Mouse (Mus musculus): Measurements from ENCODE around the gene Plcl1. TPM values are rescaled to one million over a fixed set of nuclear protein-coding genes. Genes with fewer than 3 reads are reported as not detected.

The Plcl1 gene
- total and polyA plus RNA-seq, 3 experiments = 0.08 to 0.41 (median 0.13) TPM

- no peaks in the 10 kb centered on the region for H3K27me3 ChIP-seq (replicated peaks)
- dilution Hi-C loops (cut with MboI; ENCODE audit: extremely low pct_ligation_motif_present, extremely low pct_unique_long_range_greater_than_20kb, low sequenced_read_pairs) (no loop called here), in situ Hi-C loops (cut with MboI; ENCODE audit: low pct_ligation_motif_present, low pct_unique_long_range_greater_than_20kb, low sequenced_read_pairs) (no loop called here)
- no peak overlapping the region for H3K9ac ChIP-seq (ENCODE audit: insufficient read depth, low read depth)
- TF ChIP-seq USF2 (conservative IDR thresholded peaks at IDR 0.05; ENCODE audit: low read depth, low read length) = no peak
- TF ChIP-seq IRF4 (IDR thresholded peaks at IDR 0.05; ENCODE audit: low read depth, low read length) = no peak
- TF ChIP-seq MYC (IDR thresholded peaks at IDR 0.05; ENCODE audit: low read depth, low read length) = no peak
- TF ChIP-seq ZNF384 (IDR thresholded peaks at IDR 0.05; ENCODE audit: low read depth, low read length) = no peak
- no peak for TF ChIP-seq JUND (conservative IDR thresholded peaks at IDR 0.05; ENCODE audit: low read depth, low read length)
- TF ChIP-seq ZMIZ1 (IDR thresholded peaks at IDR 0.05; ENCODE audit: low read depth, low read length) = no peak
- no peak for TF ChIP-seq KAT2A (IDR thresholded peaks at IDR 0.05; ENCODE audit: insufficient replicate concordance, low read length)
- TF ChIP-seq MAX (IDR thresholded peaks at IDR 0.05; ENCODE audit: low read length) = no peak
- no peak for TF ChIP-seq ZC3H11A (IDR thresholded peaks at IDR 0.05; ENCODE audit: low read depth, low read length)
- TF ChIP-seq PAX5 (IDR thresholded peaks at IDR 0.05; ENCODE audit: low read length) = no peak
- TF ChIP-seq BHLHE40 (IDR thresholded peaks at IDR 0.05; ENCODE audit: low read depth, low read length) = no peak
- TF ChIP-seq SIN3A (IDR thresholded peaks at IDR 0.05; ENCODE audit: low read length) = no peak
- TF ChIP-seq CTCF (conservative IDR thresholded peaks at IDR 0.05 in 1 of 2, IDR thresholded peaks at IDR 0.05 in 1 of 2; ENCODE audit: low read depth in 2 of 2, low read length in 2 of 2) = no peak
- TF ChIP-seq MXI1 (IDR thresholded peaks at IDR 0.05; ENCODE audit: low read depth, low read length) = no peak
- TF ChIP-seq ETS1 (conservative IDR thresholded peaks at IDR 0.05; ENCODE audit: low read depth, low read length) = no peak
- no peak for TF ChIP-seq TBP (conservative IDR thresholded peaks at IDR 0.05; ENCODE audit: low read depth, low read length)
- no peaks in the 10 kb centered on the region for H3K79me2 ChIP-seq (replicated peaks; ENCODE audit: control insufficient read depth, extremely low read depth, insufficient read depth, poor library complexity, severe bottlenecking)
- no peaks in the 10 kb centered on the region for H3K4me1 ChIP-seq (ENCODE audit: control insufficient read depth in 1 of 2, insufficient read depth in 2 of 2)
- no peaks in the 10 kb centered on the region for H3K9me3 ChIP-seq (replicated peaks; ENCODE audit: low read length)
- no peak overlapping the region for H3K4me2 ChIP-seq (ENCODE audit: insufficient read depth, low read depth, poor library complexity, severe bottlenecking)
- H3K36me3 ChIP-seq (replicated peaks in 1 of 2; ENCODE audit: control insufficient read depth in 1 of 2, insufficient read depth in 1 of 2, low read length in 1 of 2) = no peaks in the 10 kb centered on the region
- H3K27ac ChIP-seq (ENCODE audit: insufficient read depth, low read depth) = no peak overlapping the region
- no peak for DNase-seq (ENCODE audit: extremely low read depth)
- no peak overlapping the region for H3K4me3 ChIP-seq (replicated peaks in 1 of 3; ENCODE audit: low read depth in 2 of 3, low read length in 2 of 3, poor library complexity in 1 of 3)
Observed at GRCm38 (mm10) chr1:55700016-55700415, 294.3 kb downstream of the Plcl1 start.

DNA sequence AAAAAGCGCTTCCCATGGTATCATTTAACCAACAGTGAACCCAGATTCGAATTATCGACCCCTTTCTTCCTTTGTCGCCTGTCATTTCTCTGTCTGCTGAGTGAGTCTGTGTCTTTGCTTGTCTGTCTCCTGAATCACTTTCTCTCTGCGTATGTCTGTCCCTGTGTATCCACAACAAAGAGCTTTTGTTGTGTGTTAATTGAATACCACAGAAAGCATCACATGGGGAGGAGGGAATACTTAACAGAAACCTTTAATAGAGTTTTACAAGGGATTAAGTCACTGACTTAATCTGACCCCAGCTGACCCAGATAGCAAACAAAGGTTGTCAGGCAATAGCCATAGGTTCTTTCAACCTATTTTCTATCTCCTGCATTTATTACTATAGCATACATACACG lies 295.0 kb downstream of the Plcl1 start:
- Histone ChIP-seq H3K4me1 (ENCODE audit: control insufficient read depth in 1 of 2, insufficient read depth in 2 of 2) (no peaks in the 10 kb centered on the region), H3K4me2 (ENCODE audit: insufficient read depth, low read depth, poor library complexity, severe bottlenecking) (no peak overlapping the region), H3K27ac (ENCODE audit: insufficient read depth, low read depth) (no peak overlapping the region), H3K27me3 (replicated peaks) (no peaks in the 10 kb centered on the region), H3K36me3 (replicated peaks in 1 of 2; ENCODE audit: control insufficient read depth in 1 of 2, insufficient read depth in 1 of 2, low read length in 1 of 2) (no peaks in the 10 kb centered on the region), H3K4me3 (replicated peaks in 1 of 3; ENCODE audit: low read depth in 2 of 3, low read length in 2 of 3, poor library complexity in 1 of 3) (no peak overlapping the region), H3K79me2 (replicated peaks; ENCODE audit: control insufficient read depth, extremely low read depth, insufficient read depth, poor library complexity, severe bottlenecking) (no peaks in the 10 kb centered on the region), H3K9ac (ENCODE audit: insufficient read depth, low read depth) (no peak overlapping the region), H3K9me3 (replicated peaks; ENCODE audit: low read length) (no peaks in the 10 kb centered on the region)
- in situ Hi-C loops (cut with MboI; ENCODE audit: low pct_ligation_motif_present, low pct_unique_long_range_greater_than_20kb, low sequenced_read_pairs) (no loop called here), dilution Hi-C loops (cut with MboI; ENCODE audit: extremely low pct_ligation_motif_present, extremely low pct_unique_long_range_greater_than_20kb, low sequenced_read_pairs) (no loop called here)
- TF ChIP-seq USF1 (IDR thresholded peaks at IDR 0.05; ENCODE audit: low read depth, low read length) = no peak
- no peak for TF ChIP-seq POLR2AphosphoS2 (IDR thresholded peaks at IDR 0.05; ENCODE audit: low read depth, low read length)
- TF ChIP-seq SIN3A (IDR thresholded peaks at IDR 0.05; ENCODE audit: low read length) = no peak
- no peak for TF ChIP-seq ZMIZ1 (IDR thresholded peaks at IDR 0.05; ENCODE audit: low read depth, low read length)
- no peak for TF ChIP-seq ZC3H11A (IDR thresholded peaks at IDR 0.05; ENCODE audit: low read depth, low read length)
- no peak for TF ChIP-seq HCFC1 (IDR thresholded peaks at IDR 0.05; ENCODE audit: low read depth, low read length)
- no peak for TF ChIP-seq E2F4 (IDR thresholded peaks at IDR 0.05; ENCODE audit: insufficient replicate concordance, low read depth, low read length)
- no peak for TF ChIP-seq CTCF (conservative IDR thresholded peaks at IDR 0.05 in 1 of 2, IDR thresholded peaks at IDR 0.05 in 1 of 2; ENCODE audit: low read depth in 2 of 2, low read length in 2 of 2)
- no peak for TF ChIP-seq EP300 (IDR thresholded peaks at IDR 0.05; ENCODE audit: low read length)
- TF ChIP-seq TBP (conservative IDR thresholded peaks at IDR 0.05; ENCODE audit: low read depth, low read length) = no peak
- no peak for TF ChIP-seq PAX5 (IDR thresholded peaks at IDR 0.05; ENCODE audit: low read length)
- TF ChIP-seq MAFK (IDR thresholded peaks at IDR 0.05; ENCODE audit: insufficient replicate concordance, low read length) = no peak
- no peak for DNase-seq (ENCODE audit: extremely low read depth)

Data from CH12.LX (cell line).